Mouse (Mus musculus): Measurements from ENCODE around the gene Slc25a23.

DNA sequence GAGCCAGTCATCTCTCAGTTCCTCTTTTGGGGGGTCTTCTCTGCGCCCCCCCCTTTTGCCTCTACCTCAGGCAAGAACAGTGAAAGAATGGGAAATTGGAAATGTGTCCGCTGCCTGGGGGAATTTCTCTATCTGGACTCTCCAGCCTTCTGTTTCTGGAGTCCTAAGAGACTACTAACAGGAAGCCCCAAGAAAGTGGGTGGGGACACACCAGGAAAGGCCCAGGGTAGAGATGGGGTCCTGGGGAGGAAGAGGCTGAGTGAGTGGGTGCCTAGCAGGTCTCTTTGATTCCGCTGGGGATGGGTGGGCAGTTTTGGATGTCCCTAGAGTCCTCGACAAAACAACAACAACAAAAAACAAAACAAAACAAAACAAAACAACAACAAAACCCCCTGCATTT is 44.8 kb upstream of the Slc25a23 start:
- TF ChIP-seq USF1 (IDR thresholded peaks at IDR 0.05; ENCODE audit: low read depth) (no peak), POLR2A (IDR thresholded peaks at IDR 0.05; ENCODE audit: insufficient read length, low read depth) (no peak), TCF12 (IDR thresholded peaks at IDR 0.05; ENCODE audit: insufficient read depth, poor library complexity, severe bottlenecking) (no peak), MYOD1 (IDR thresholded peaks at IDR 0.05; ENCODE audit: control insufficient read depth in 1 of 3, insufficient read length in 2 of 3, low read depth in 2 of 3) (no peak), CEBPB (IDR thresholded peaks at IDR 0.05; ENCODE audit: insufficient read depth, poor library complexity, severe bottlenecking) (no peak), POLR2AphosphoS2 (IDR thresholded peaks at IDR 0.05; ENCODE audit: insufficient read length, low read depth) (no peak), MYOG (IDR thresholded peaks at IDR 0.05; ENCODE audit: control insufficient read depth in 1 of 3, insufficient read depth in 1 of 3, insufficient read length in 2 of 3, low read depth in 2 of 3) (no peak)
